Mouse (Mus musculus): ENCODE results near the gene Arl3. TPM values are rescaled to one million over a fixed set of nuclear protein-coding genes. Genes with fewer than 3 reads are reported as not detected.

Gene Arl3
- polyA plus RNA-seq, 1 experiment from 2014 or later = 64.5 TPM

DNA sequence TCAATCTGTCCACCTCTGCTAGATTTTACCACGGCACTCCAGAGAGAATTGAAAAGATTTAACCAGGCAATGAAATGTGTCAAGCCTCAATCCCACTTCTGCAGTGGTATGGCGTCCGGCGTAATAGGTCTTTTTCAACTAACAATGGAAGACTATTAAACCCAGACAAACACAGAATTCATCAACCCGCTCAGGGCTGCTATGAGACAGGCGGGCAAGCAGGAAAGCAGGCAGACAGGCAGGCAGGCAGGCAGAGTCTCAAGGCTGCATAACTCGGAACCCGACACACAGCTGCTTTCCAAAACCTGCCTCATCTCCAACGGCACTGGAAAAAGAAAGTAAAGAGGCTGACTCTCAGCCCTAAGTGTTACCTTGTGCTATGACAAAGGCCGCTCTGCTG lies 24.9 kb downstream of the Arl3 start:
- peaks cover 4% of the 10 kb centered on the region; the same call in 1 of the 2 replicates for H3K36me3 ChIP-seq (ENCODE audit: control insufficient read depth, insufficient read depth, low read length)

DNA sequence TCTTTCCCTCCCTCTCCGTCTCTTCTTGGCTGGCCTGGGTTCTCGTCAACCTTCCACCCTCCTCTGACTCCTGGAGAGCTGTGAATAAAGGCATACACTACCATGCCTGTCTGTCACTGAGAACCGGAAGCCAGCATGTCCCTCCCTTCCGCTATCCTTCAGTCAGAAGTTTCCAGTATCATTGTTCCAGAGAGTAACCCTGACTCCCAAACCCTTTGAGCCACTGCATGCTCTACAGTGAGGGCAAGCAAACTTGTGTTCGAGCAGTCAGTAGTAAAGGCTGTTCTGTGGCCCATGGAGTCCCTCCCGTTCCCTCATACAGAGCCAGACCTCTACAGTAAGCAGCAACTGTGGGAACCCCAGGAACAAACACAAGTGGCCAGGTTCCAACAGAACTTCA lies 25.4 kb downstream of the Arl3 start:
- Histone ChIP-seq H3K4me3 (ENCODE audit: low read length) (no peak overlapping the region), H3K4me1 (ENCODE audit: control insufficient read depth, insufficient read depth, low read length) (no peaks in the 10 kb centered on the region), H3K9me3 (ENCODE audit: control insufficient read depth, low read length) (no peaks in the 10 kb centered on the region), H3K27me3 (replicated peaks; ENCODE audit: control insufficient read depth, insufficient read depth, low read length) (no peaks in the 10 kb centered on the region), H3K27ac (ENCODE audit: low read length) (no peak overlapping the region), H3K9ac (ENCODE audit: low read depth, low read length) (no peak overlapping the region), H3K36me3 (ENCODE audit: control insufficient read depth, insufficient read depth, low read length) (peaks cover 4% of the 10 kb centered on the region; the same call in 1 of the 2 replicates), H3K4me2 (ENCODE audit: low read depth, low read length) (no peak overlapping the region)
- 80% methylated on average over 6 of the region's 6 CpGs for WGBS
- ATAC-seq = no peak

More for the DNA sequence above, 24.9 kb downstream of the Arl3 start:
- WGBS = 72% methylated on average over 10 of the region's 10 CpGs
- H3K27ac ChIP-seq (ENCODE audit: low read length) = no peak overlapping the region
- H3K9me3 ChIP-seq (ENCODE audit: control insufficient read depth, low read length) = no peaks in the 10 kb centered on the region
- H3K27me3 ChIP-seq (replicated peaks; ENCODE audit: control insufficient read depth, insufficient read depth, low read length) = no peaks in the 10 kb centered on the region
- no peak overlapping the region for H3K4me3 ChIP-seq (ENCODE audit: low read length)
- H3K9ac ChIP-seq (ENCODE audit: low read depth, low read length) = no peak overlapping the region
- no peak overlapping the region for H3K4me2 ChIP-seq (ENCODE audit: low read depth, low read length)
- H3K4me1 ChIP-seq (ENCODE audit: control insufficient read depth, insufficient read depth, low read length) = no peaks in the 10 kb centered on the region
- no peak for ATAC-seq

DNA sequence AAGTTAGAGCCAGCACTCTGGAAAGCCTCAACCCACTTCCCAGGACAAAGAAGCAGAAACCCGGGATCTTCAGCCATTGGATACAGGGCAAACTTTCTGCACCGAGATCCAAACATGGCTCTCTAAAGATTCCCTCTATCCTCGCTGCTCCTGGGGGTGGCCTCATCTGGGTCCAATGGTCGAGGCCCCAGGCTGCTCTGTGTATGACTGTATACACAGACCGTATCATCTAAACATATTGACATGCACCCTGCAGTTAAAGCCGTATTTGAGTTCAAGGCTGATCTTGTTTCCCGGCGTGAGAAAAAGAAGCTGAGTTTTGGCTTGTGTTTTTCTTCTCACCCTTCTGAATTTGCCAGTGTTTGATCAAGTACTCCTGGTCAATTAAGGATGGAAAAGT lies 30.2 kb downstream of the Arl3 start:
- no peak for ATAC-seq
- 64% methylated on average over 8 of the region's 8 CpGs for WGBS
- no peak overlapping the region for H3K9ac ChIP-seq (ENCODE audit: low read depth, low read length)

DNA sequence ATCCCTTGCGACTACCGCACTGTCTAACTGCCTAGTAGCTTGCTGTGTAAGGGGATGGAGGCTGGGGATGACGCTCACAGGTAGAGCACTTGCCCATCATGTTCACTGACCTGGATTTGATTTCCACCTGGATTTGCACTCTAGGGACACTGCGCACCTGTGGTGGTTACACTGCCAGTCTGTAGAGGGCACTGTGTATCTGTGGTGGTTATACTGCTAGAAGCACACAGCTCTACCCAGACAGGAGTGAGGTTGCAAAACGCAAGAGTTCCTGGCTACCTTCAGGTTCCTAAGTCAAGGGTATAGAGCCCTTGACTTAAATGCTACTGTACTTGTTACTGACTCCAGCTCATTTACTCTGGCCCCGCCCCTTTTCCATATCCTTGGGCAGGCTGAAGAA lies 34.8 kb downstream of the Arl3 start:
- H3K36me3 ChIP-seq (ENCODE audit: control insufficient read depth, insufficient read depth, low read length) = no peaks in the 10 kb centered on the region
- H3K4me3 ChIP-seq (ENCODE audit: low read length) = no peak overlapping the region
- H3K9ac ChIP-seq (ENCODE audit: low read depth, low read length) = no peak overlapping the region
- H3K4me2 ChIP-seq (ENCODE audit: low read depth, low read length) = no peak overlapping the region
- H3K4me1 ChIP-seq (ENCODE audit: control insufficient read depth, insufficient read depth, low read length) = peaks cover 11% of the 10 kb centered on the region
- no peak; the same call in 1 of the 2 replicates for ATAC-seq
- WGBS = 87% methylated on average over 6 of the region's 6 CpGs
- no peaks in the 10 kb centered on the region for H3K9me3 ChIP-seq (ENCODE audit: control insufficient read depth, low read length)
- H3K27me3 ChIP-seq (replicated peaks; ENCODE audit: control insufficient read depth, insufficient read depth, low read length) = no peaks in the 10 kb centered on the region
- no peak overlapping the region for H3K27ac ChIP-seq (ENCODE audit: low read length)

More for the DNA sequence above, 30.2 kb downstream of the Arl3 start:
- Histone ChIP-seq H3K4me1 (ENCODE audit: control insufficient read depth, insufficient read depth, low read length) (no peaks in the 10 kb centered on the region), H3K36me3 (ENCODE audit: control insufficient read depth, insufficient read depth, low read length) (no peaks in the 10 kb centered on the region), H3K4me2 (ENCODE audit: low read depth, low read length) (no peak overlapping the region), H3K27me3 (replicated peaks; ENCODE audit: control insufficient read depth, insufficient read depth, low read length) (no peaks in the 10 kb centered on the region), H3K9me3 (ENCODE audit: control insufficient read depth, low read length) (no peaks in the 10 kb centered on the region), H3K27ac (ENCODE audit: low read length) (no peak overlapping the region), H3K4me3 (ENCODE audit: low read length) (no peak overlapping the region)

DNA sequence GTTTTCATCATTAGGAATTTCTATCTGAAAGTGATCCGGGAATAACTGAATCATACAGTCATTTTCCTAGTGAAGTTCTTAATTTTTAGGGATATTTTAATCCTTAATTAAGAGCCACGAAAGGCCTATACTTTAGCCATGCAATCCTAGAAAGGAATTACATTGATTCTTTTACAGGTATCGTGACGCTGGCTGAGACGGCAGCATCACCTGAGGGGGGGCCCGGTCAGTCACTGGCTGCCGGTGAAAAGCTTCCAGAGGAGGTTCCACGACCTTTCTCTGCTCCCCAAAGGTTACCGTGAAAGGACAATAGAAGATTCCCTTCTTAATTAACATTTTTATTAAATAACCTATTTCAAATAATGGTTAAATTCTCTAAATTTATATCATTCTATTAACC lies 35.6 kb downstream of the Arl3 start:
- ATAC-seq = no peak
- Histone ChIP-seq H3K36me3 (ENCODE audit: control insufficient read depth, insufficient read depth, low read length) (no peaks in the 10 kb centered on the region), H3K9me3 (ENCODE audit: control insufficient read depth, low read length) (no peaks in the 10 kb centered on the region), H3K27ac (ENCODE audit: low read length) (no peak overlapping the region), H3K4me2 (ENCODE audit: low read depth, low read length) (no peak overlapping the region), H3K27me3 (replicated peaks; ENCODE audit: control insufficient read depth, insufficient read depth, low read length) (no peaks in the 10 kb centered on the region), H3K9ac (ENCODE audit: low read depth, low read length) (no peak overlapping the region), H3K4me3 (ENCODE audit: low read length) (no peak overlapping the region), H3K4me1 (ENCODE audit: control insufficient read depth, insufficient read depth, low read length) (peaks cover 19% of the 10 kb centered on the region)
- 92% methylated on average over 9 of the region's 9 CpGs for WGBS

DNA sequence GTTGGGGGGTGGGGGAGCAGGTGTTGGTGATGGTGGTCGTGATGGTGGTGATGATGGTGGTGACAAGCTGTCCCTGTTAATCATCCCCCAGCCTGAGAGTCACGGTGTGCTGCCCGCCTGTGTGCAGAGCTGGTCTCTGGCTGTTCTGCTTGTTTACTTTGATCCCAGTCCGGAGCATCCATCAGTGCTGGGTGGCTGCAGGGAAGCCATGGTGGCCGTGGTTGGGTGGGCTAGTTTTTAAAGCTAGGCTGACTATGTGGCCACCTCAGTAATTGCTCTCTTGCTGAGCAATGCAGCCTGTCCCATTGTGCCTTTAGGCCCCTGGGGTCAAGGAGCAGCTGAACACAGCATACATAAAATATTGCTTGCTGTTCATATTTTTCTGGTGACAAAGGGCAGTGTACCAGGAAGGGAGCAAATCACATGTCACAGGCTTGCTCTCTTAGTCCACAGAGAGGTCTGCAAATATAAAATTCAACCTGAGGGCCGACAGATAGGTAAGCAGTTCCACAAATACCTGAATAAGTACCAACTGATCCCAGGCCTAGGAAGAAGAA lies 38.4 kb downstream of the Arl3 start:
- peak; percentile 70 for ATAC-seq
- H3K4me2 ChIP-seq (ENCODE audit: low read depth, low read length) = no peak overlapping the region
- H3K9me3 ChIP-seq (ENCODE audit: control insufficient read depth, low read length) = no peaks in the 10 kb centered on the region
- WGBS = 32% methylated on average over 6 of the region's 6 CpGs
- H3K4me1 ChIP-seq (ENCODE audit: control insufficient read depth, insufficient read depth, low read length) = peaks cover 44% of the 10 kb centered on the region
- H3K9ac ChIP-seq (ENCODE audit: low read depth, low read length) = peak overlapping the region; percentile 53
- no peaks in the 10 kb centered on the region for H3K27me3 ChIP-seq (replicated peaks; ENCODE audit: control insufficient read depth, insufficient read depth, low read length)
- H3K36me3 ChIP-seq (ENCODE audit: control insufficient read depth, insufficient read depth, low read length) = no peaks in the 10 kb centered on the region
- H3K4me3 ChIP-seq (ENCODE audit: low read length) = no peak overlapping the region
- H3K27ac ChIP-seq (ENCODE audit: low read length) = peak overlapping the region; percentile 82

DNA sequence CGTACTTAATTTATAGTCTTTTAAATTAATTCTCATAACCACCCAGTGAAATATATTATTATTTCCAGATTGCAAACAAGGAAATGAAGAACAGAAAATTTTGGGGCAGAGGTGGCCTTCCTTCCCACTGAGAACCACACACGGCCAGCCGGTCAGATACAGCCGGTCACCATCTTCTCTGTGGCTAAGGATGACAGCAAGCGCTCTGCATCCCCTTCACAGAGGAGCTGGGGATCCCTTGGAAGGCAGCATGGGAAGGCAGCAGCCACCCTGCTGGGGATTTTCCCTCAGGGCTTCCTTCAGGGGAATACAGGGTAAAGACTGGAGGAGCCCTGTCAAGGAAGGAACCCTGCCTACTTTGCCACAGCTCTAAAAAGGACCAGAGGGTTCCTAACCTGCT lies 39.5 kb downstream of the Arl3 start:
- peaks cover 55% of the 10 kb centered on the region for H3K4me1 ChIP-seq (ENCODE audit: control insufficient read depth, insufficient read depth, low read length)
- H3K4me2 ChIP-seq (ENCODE audit: low read depth, low read length) = no peak overlapping the region
- no peaks in the 10 kb centered on the region for H3K36me3 ChIP-seq (ENCODE audit: control insufficient read depth, insufficient read depth, low read length)
- no peaks in the 10 kb centered on the region for H3K9me3 ChIP-seq (ENCODE audit: control insufficient read depth, low read length)
- H3K27ac ChIP-seq (ENCODE audit: low read length) = peak overlapping the region; percentile 67
- 78% methylated on average over 5 of the region's 5 CpGs for WGBS
- peak overlapping the region; percentile 41 for H3K9ac ChIP-seq (ENCODE audit: low read depth, low read length)
- H3K4me3 ChIP-seq (ENCODE audit: low read length) = no peak overlapping the region
- no peak for ATAC-seq
- no peaks in the 10 kb centered on the region for H3K27me3 ChIP-seq (replicated peaks; ENCODE audit: control insufficient read depth, insufficient read depth, low read length)

DNA sequence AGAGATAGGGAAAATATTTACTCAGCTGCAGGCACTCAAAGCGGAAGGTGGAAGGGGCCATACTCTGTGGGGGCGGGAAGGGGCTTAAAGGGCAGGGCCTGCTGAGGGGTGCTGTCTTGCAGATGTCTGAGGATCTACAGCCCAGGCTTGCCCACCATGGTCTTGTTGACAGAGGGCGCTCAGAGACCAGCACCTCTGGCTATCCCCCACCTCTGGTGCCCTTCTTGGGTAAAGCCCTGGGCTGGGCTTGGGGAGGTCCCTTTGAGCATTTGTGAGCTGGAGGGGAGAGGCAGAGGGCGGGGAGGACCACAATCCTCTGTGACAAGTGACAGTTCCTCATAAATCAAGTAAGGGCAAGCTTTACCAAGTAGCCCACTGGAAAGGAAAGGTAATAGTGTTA lies 39.9 kb downstream of the Arl3 start:
- Histone ChIP-seq H3K27ac (ENCODE audit: low read length) (peak overlapping the region; percentile 89), H3K27me3 (replicated peaks; ENCODE audit: control insufficient read depth, insufficient read depth, low read length) (no peaks in the 10 kb centered on the region), H3K4me2 (ENCODE audit: low read depth, low read length) (no peak overlapping the region), H3K9me3 (ENCODE audit: control insufficient read depth, low read length) (no peaks in the 10 kb centered on the region), H3K9ac (ENCODE audit: low read depth, low read length) (peak overlapping the region; percentile 39; the same call in 1 of the 2 replicates), H3K36me3 (ENCODE audit: control insufficient read depth, insufficient read depth, low read length) (no peaks in the 10 kb centered on the region), H3K4me3 (ENCODE audit: low read length) (no peak overlapping the region), H3K4me1 (ENCODE audit: control insufficient read depth, insufficient read depth, low read length) (peaks cover 58% of the 10 kb centered on the region)
- 47% methylated on average over 4 of the region's 4 CpGs for WGBS
- no peak for ATAC-seq

DNA sequence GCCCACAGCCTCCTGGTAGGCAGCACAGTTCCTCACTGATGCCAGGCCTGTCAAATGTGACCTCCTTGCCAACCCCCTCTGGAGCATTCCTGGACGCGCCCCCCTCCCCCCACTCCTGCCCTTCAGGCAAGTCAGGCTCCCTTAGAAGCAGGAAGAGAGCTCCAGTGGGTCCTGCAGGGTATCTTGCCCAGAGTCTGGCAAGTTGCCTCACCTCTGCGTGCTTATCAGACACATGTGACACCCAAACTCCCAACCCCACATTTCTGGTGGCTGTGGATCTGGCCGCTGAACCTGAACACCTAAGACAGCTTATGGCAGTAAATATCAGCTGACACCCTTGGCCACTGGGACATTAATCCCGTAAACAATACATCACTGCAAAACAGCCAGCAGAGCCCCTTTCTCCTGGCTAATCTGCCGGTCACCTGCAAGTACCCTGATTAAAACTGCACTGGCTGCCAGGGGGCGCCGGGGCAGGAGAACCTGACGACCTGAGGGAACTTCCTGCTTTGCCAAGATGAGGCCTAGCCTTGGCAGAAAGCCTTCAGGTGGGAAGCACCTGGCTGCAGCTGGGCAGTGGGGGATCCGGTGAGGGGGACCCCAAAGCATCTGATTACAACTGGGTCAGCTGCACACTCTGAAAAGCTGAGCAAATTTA lies 40.8 kb downstream of the Arl3 start:
- peak overlapping the region; percentile 89 for H3K27ac ChIP-seq (ENCODE audit: low read length)
- peak; percentile 37 for ATAC-seq
- peak overlapping the region; percentile 60 for H3K9ac ChIP-seq (ENCODE audit: low read depth, low read length)
- no peaks in the 10 kb centered on the region for H3K36me3 ChIP-seq (ENCODE audit: control insufficient read depth, insufficient read depth, low read length)
- 30% methylated on average over 10 of the region's 10 CpGs for WGBS
- H3K4me2 ChIP-seq (ENCODE audit: low read depth, low read length) = no peak overlapping the region
- peaks cover 61% of the 10 kb centered on the region for H3K4me1 ChIP-seq (ENCODE audit: control insufficient read depth, insufficient read depth, low read length)
- no peaks in the 10 kb centered on the region for H3K27me3 ChIP-seq (replicated peaks; ENCODE audit: control insufficient read depth, insufficient read depth, low read length)
- H3K4me3 ChIP-seq (ENCODE audit: low read length) = no peak overlapping the region
- H3K9me3 ChIP-seq (ENCODE audit: control insufficient read depth, low read length) = no peaks in the 10 kb centered on the region

All from intestine, embryonic 16.5 days (tissue).